Mouse (Mus musculus): ENCODE measurements around the gene Olfr125. TPM values are rescaled to one million over a fixed set of nuclear protein-coding genes. Genes with fewer than 3 reads are reported as not detected.

The Olfr125 gene
- polyA plus RNA-seq (2012; rRNA removed) = not detected in 2 replicates

- no peak for DNase-seq (ENCODE audit: low spot score)
Measured at GRCm38 (mm10) chr17:37832649-37833048, at the start of gene Olfr125. Olfr125 (plus strand) TSS chr17:37832949.

DNA sequence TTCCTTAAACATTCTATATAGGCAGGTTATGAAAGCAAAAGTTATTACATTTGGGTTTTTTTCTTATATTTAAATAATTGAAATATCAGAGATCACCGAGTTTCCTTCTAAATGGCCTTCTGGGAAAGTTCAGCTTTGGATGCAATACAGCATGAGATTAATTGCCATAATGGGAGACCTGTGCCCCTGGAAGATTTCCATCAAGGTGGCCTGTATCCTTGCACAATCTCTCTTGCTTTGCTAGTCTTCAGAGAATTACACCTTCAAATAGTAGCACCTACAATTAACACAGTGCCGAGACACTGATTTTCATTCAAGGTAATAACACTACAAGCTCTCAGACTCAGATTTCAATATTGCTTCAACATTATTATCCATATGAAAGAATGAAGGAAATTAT is 39.5 kb upstream of the Olfr125 start, which contains the start of gene Olfr123:
Olfr123 (plus strand) TSS at position 301 of the 400 bp plus-strand sequence.
- no peak for DNase-seq (ENCODE audit: low spot score)

GRCm38 (mm10) chr17:37799588-37799987 is 33.2 kb upstream of the Olfr125 start, which contains the start of gene Olfr124:
Olfr124 (plus strand) TSS chr17:37799888.
- no peak for DNase-seq (ENCODE audit: low spot score)

DNA sequence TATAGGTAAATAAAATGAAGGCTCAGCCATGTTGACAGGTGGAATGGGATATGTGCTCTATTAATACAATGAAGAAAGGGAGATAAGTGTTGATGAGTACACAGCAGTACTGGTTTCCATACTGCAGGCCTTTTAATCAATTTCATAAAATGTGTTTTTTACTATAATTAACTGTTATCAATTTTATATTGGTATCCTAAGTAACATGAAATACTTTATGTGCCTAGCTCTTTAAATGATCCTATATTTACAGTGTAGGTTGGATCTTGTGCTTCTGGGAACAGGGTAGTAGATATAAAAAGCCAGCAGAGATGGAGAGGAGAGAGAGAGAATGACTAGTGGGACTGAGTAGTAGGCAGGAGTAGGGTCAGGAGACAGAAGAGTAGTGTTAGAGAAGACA is 14.4 kb downstream of the Olfr125 start, which contains the start of gene Olfr126:
Olfr126 (plus strand) TSS at position 301 of the 400 bp plus-strand sequence.
- no peak for DNase-seq (ENCODE audit: low spot score)

DNA sequence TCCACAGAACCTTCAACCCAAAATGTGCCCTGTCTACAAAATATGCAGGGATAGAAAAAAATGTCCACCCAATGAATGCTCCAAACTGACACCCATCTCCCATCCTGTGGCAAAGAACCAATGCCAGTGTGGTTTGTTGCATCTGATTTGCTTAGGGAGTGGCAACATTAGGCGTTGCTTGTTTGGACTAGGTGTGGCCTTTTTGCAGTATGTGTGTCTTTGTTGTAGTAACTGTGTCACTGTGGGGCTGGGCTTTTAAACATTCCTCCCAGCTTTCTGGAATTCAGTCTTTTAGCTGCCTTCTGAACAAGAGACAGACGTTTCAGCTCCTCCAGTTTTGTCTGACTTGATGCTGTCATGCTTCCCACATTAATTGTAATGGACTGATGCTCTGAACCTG is 31.2 kb downstream of the Olfr125 start:
- no peak for DNase-seq (ENCODE audit: low spot score)

GRCm38 (mm10) chr17:37869676-37870205 is 37.0 kb downstream of the Olfr125 start:
- no peak for DNase-seq (ENCODE audit: low spot score)

- no peak for DNase-seq (ENCODE audit: low spot score)
Measured at GRCm38 (mm10) chr17:37873830-37874229, 41.1 kb downstream of the Olfr125 start.

Other genes starting within 250 kb of the Olfr125 start
- gene Olfr114, start 240.2 kb upstream of the Olfr125 start, polyA plus RNA-seq (2012; rRNA removed) = not detected in 2 replicates
- gene Olfr115, start 205.8 kb upstream of the Olfr125 start, polyA plus RNA-seq (2012; rRNA removed) = not detected in 2 replicates
- gene Olfr116, start 205.8 kb upstream of the Olfr125 start, polyA plus RNA-seq (2012; rRNA removed) = not detected in 2 replicates
- not detected in 2 replicates for gene Olfr117, start 169.2 kb upstream of the Olfr125 start, polyA plus RNA-seq (2012; rRNA removed)
- not detected in 2 replicates for gene Olfr118, start 166.0 kb upstream of the Olfr125 start, polyA plus RNA-seq (2012; rRNA removed)
- gene Olfr119, start 136.4 kb upstream of the Olfr125 start, polyA plus RNA-seq (2012; rRNA removed) = not detected in 2 replicates
- gene Olfr120, start 111.1 kb upstream of the Olfr125 start, polyA plus RNA-seq (2012; rRNA removed) = not detected in 2 replicates
- not detected in 2 replicates for gene Olfr121, start 84.1 kb upstream of the Olfr125 start, polyA plus RNA-seq (2012; rRNA removed)
- gene Olfr122, start 64.3 kb upstream of the Olfr125 start, polyA plus RNA-seq (2012; rRNA removed) = not detected in 2 replicates
- not detected in 2 replicates for gene Olfr123, start 39.4 kb upstream of the Olfr125 start, polyA plus RNA-seq (2012; rRNA removed)
- not detected in 2 replicates for gene Olfr124, start 33.1 kb upstream of the Olfr125 start, polyA plus RNA-seq (2012; rRNA removed)
- gene Olfr126, start 14.5 kb downstream of the Olfr125 start, polyA plus RNA-seq (2012; rRNA removed) = not detected in 2 replicates
- gene Olfr127, start 67.5 kb downstream of the Olfr125 start, polyA plus RNA-seq (2012; rRNA removed) = not detected in 2 replicates
- gene Olfr128, start 87.6 kb downstream of the Olfr125 start, polyA plus RNA-seq (2012; rRNA removed) = not detected in 2 replicates
- gene Olfr761, start 120.1 kb downstream of the Olfr125 start, polyA plus RNA-seq (2012; rRNA removed) = not detected in 2 replicates
- gene Olfr129, start 227.1 kb downstream of the Olfr125 start, polyA plus RNA-seq (2012; rRNA removed) = not detected in 2 replicates
- gene Olfr130, start 231.0 kb downstream of the Olfr125 start, polyA plus RNA-seq (2012; rRNA removed) = not detected in 2 replicates